Mouse (Mus musculus): Measurements from ENCODE around the gene Tex2. TPM values are rescaled to one million over a fixed set of nuclear protein-coding genes. Genes with fewer than 3 reads are reported as not detected.
"Not testable (repeated sequence)": the region's sequence is repeated elsewhere in the genome, so short reads cannot be mapped to it uniquely, and the experiment has no call there.

The Tex2 gene
- polyA plus RNA-seq, 1 experiment from 2014 or later, result 8.9 TPM

DNA sequence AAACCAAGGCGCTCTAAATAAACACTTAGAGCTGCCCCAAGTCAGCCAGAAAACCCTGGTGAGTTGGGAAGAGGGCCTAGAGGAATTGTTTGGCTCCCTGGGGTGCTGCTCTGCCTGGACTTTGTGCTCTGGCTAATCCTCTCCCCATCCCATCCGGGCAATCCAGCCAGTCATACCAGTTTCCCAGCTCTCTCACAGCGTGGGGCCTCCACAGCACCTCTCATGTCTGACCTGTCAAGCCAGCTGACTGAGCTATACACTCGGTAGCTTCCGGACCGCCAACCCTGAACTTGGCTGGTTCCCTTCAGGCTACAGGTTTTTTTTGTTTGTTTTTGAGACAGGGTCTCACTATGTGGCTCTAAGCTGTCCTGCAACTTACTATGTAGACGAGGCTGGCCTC, 24.5 kb upstream of the Tex2 start:
- Histone ChIP-seq H3K9ac (replicated peaks; ENCODE audit: low read depth) (no peak overlapping the region), H3K27ac (ENCODE audit: low read length) (peak overlapping the region; percentile 38), H3K27me3 (replicated peaks; ENCODE audit: insufficient read depth, low read length) (no peaks in the 10 kb centered on the region), H3K4me3 (ENCODE audit: low read depth, low read length) (no peak overlapping the region), H3K4me1 (ENCODE audit: insufficient read depth, low read depth, low read length) (peaks cover 9% of the 10 kb centered on the region), H3K9me3 (ENCODE audit: low read length) (no peaks in the 10 kb centered on the region), H3K36me3 (ENCODE audit: insufficient read depth, low read length) (no peaks in the 10 kb centered on the region), H3K4me2 (replicated peaks; ENCODE audit: low read depth, low read length) (no peak overlapping the region)
- DNase-seq (ENCODE audit: low spot score) (peak; percentile 35), ATAC-seq (peak; percentile 35)
- 15% methylated on average over 7 of the region's 7 CpGs for WGBS
- TF ChIP-seq EP300 (IDR thresholded peaks at IDR 0.05), result no peak
- TF ChIP-seq CTCF (IDR thresholded peaks at IDR 0.05), result no peak

- Histone ChIP-seq H3K27ac (ENCODE audit: low read length) (no peak overlapping the region), H3K27me3 (replicated peaks; ENCODE audit: insufficient read depth, low read length) (no peaks in the 10 kb centered on the region), H3K4me3 (ENCODE audit: low read depth, low read length) (no peak overlapping the region), H3K9me3 (ENCODE audit: low read length) (no peaks in the 10 kb centered on the region), H3K36me3 (ENCODE audit: insufficient read depth, low read length) (no peaks in the 10 kb centered on the region), H3K4me1 (ENCODE audit: insufficient read depth, low read depth, low read length) (peaks cover 9% of the 10 kb centered on the region), H3K4me2 (replicated peaks; ENCODE audit: low read depth, low read length) (no peak overlapping the region), H3K9ac (replicated peaks; ENCODE audit: low read depth) (no peak overlapping the region)
- WGBS, result 44% methylated on average over 2 of the region's 2 CpGs
- ATAC-seq (no peak), DNase-seq (ENCODE audit: low spot score) (no peak)
- TF ChIP-seq EP300 (IDR thresholded peaks at IDR 0.05) (no peak), CTCF (IDR thresholded peaks at IDR 0.05) (no peak)
Measured at GRCm38 (mm10) chr11:106635946-106636345, 22.7 kb upstream of the Tex2 start.

- not testable (repeated sequence) for H3K27ac ChIP-seq (ENCODE audit: low read length); H3K9me3 ChIP-seq (ENCODE audit: low read length); H3K4me2 ChIP-seq (replicated peaks; ENCODE audit: low read depth, low read length); H3K4me1 ChIP-seq (ENCODE audit: insufficient read depth, low read depth, low read length); H3K36me3 ChIP-seq (ENCODE audit: insufficient read depth, low read length); DNase-seq (ENCODE audit: low spot score); H3K4me3 ChIP-seq (ENCODE audit: low read depth, low read length); H3K9ac ChIP-seq (replicated peaks; ENCODE audit: low read depth); H3K27me3 ChIP-seq (replicated peaks; ENCODE audit: insufficient read depth, low read length); ATAC-seq
- 70% methylated on average over 3 of the region's 3 CpGs for WGBS
Measured at GRCm38 (mm10) chr11:106634175-106634574, 21.0 kb upstream of the Tex2 start.

GRCm38 (mm10) chr11:106633456-106633855, 20.2 kb upstream of the Tex2 start:
- no peak overlapping the region for H3K4me2 ChIP-seq (replicated peaks; ENCODE audit: low read depth, low read length)
- H3K4me1 ChIP-seq (ENCODE audit: insufficient read depth, low read depth, low read length), result peaks cover 7% of the 10 kb centered on the region; the same call in 1 of the 2 replicates
- no peak for DNase-seq (ENCODE audit: low spot score)
- no peak for TF ChIP-seq EP300 (IDR thresholded peaks at IDR 0.05)
- TF ChIP-seq CTCF (IDR thresholded peaks at IDR 0.05), result no peak
- H3K4me3 ChIP-seq (ENCODE audit: low read depth, low read length), result no peak overlapping the region
- no peaks in the 10 kb centered on the region for H3K36me3 ChIP-seq (ENCODE audit: insufficient read depth, low read length)
- WGBS, result 86% methylated on average over 2 of the region's 2 CpGs
- no peak for ATAC-seq
- no peak overlapping the region for H3K9ac ChIP-seq (replicated peaks; ENCODE audit: low read depth)
- no peak overlapping the region for H3K27ac ChIP-seq (ENCODE audit: low read length)
- H3K27me3 ChIP-seq (replicated peaks; ENCODE audit: insufficient read depth, low read length), result no peaks in the 10 kb centered on the region
- no peaks in the 10 kb centered on the region for H3K9me3 ChIP-seq (ENCODE audit: low read length)

DNA sequence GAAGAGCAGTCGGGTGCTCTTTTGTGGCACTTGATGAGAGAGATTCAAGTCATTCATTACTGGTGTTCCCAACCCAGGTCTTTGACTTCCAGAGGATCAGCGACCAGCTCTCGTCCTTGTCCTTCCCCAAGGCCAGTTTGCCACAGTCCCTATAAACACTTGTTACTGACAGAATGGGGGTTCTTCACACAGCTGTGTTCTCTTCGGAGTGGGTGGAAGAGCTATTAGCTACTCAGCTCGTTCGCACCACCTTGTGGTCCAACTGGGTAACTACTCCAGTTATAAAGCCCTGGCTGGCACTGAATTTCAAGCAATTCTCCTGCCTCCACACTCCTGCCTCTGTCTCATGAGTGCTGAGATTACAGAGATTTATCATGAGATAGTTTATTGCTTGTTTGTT, 14.5 kb upstream of the Tex2 start:
- WGBS, result 16% methylated on average over 6 of the region's 6 CpGs
- Histone ChIP-seq H3K27ac (ENCODE audit: low read length) (no peak overlapping the region), H3K4me2 (replicated peaks; ENCODE audit: low read depth, low read length) (no peak overlapping the region), H3K4me1 (ENCODE audit: insufficient read depth, low read depth, low read length) (no peaks in the 10 kb centered on the region), H3K9me3 (ENCODE audit: low read length) (no peaks in the 10 kb centered on the region), H3K4me3 (ENCODE audit: low read depth, low read length) (no peak overlapping the region), H3K27me3 (replicated peaks; ENCODE audit: insufficient read depth, low read length) (no peaks in the 10 kb centered on the region), H3K36me3 (ENCODE audit: insufficient read depth, low read length) (no peaks in the 10 kb centered on the region), H3K9ac (replicated peaks; ENCODE audit: low read depth) (no peak overlapping the region)
- peak; percentile 67 for ATAC-seq
- peak; percentile 91 for DNase-seq (ENCODE audit: low spot score)
- TF ChIP-seq EP300 (IDR thresholded peaks at IDR 0.05), result no peak
- peak; percentile 96 for TF ChIP-seq CTCF (IDR thresholded peaks at IDR 0.05)

GRCm38 (mm10) chr11:106625577-106625976, 12.4 kb upstream of the Tex2 start:
- Histone ChIP-seq H3K9ac (replicated peaks; ENCODE audit: low read depth) (no peak overlapping the region), H3K36me3 (ENCODE audit: insufficient read depth, low read length) (no peaks in the 10 kb centered on the region), H3K4me2 (replicated peaks; ENCODE audit: low read depth, low read length) (no peak overlapping the region), H3K4me1 (ENCODE audit: insufficient read depth, low read depth, low read length) (no peaks in the 10 kb centered on the region), H3K27me3 (replicated peaks; ENCODE audit: insufficient read depth, low read length) (no peaks in the 10 kb centered on the region), H3K9me3 (ENCODE audit: low read length) (no peaks in the 10 kb centered on the region), H3K27ac (ENCODE audit: low read length) (no peak overlapping the region), H3K4me3 (ENCODE audit: low read depth, low read length) (no peak overlapping the region)
- no peak for ATAC-seq
- peak; percentile 22; the same call in 1 of the 2 replicates for TF ChIP-seq CTCF (IDR thresholded peaks at IDR 0.05)
- no peak for TF ChIP-seq EP300 (IDR thresholded peaks at IDR 0.05)
- 33% methylated on average over 3 of the region's 3 CpGs for WGBS
- no peak for DNase-seq (ENCODE audit: low spot score)

GRCm38 (mm10) chr11:106623629-106624028, 10.4 kb upstream of the Tex2 start:
- DNase-seq (ENCODE audit: low spot score) (peak; percentile 72), ATAC-seq (no peak)
- H3K4me2 ChIP-seq (replicated peaks; ENCODE audit: low read depth, low read length), result no peak overlapping the region
- H3K9me3 ChIP-seq (ENCODE audit: low read length), result no peaks in the 10 kb centered on the region
- no peak overlapping the region for H3K4me3 ChIP-seq (ENCODE audit: low read depth, low read length)
- no peaks in the 10 kb centered on the region for H3K27me3 ChIP-seq (replicated peaks; ENCODE audit: insufficient read depth, low read length)
- TF ChIP-seq EP300 (IDR thresholded peaks at IDR 0.05) (no peak), CTCF (IDR thresholded peaks at IDR 0.05) (no peak)
- H3K36me3 ChIP-seq (ENCODE audit: insufficient read depth, low read length), result no peaks in the 10 kb centered on the region
- 57% methylated on average over 2 of the region's 2 CpGs for WGBS
- no peak overlapping the region for H3K27ac ChIP-seq (ENCODE audit: low read length)
- H3K9ac ChIP-seq (replicated peaks; ENCODE audit: low read depth), result no peak overlapping the region
- no peaks in the 10 kb centered on the region for H3K4me1 ChIP-seq (ENCODE audit: insufficient read depth, low read depth, low read length)

All from lung, postnatal 0 days (tissue).